Mouse (Mus musculus): ENCODE data around the gene Cygb. TPM values are rescaled to one million over a fixed set of nuclear protein-coding genes. Genes with fewer than 3 reads are reported as not detected.

Cygb gene
- polyA plus RNA-seq, 1 experiment from 2014 or later: 7.2 TPM

DNA sequence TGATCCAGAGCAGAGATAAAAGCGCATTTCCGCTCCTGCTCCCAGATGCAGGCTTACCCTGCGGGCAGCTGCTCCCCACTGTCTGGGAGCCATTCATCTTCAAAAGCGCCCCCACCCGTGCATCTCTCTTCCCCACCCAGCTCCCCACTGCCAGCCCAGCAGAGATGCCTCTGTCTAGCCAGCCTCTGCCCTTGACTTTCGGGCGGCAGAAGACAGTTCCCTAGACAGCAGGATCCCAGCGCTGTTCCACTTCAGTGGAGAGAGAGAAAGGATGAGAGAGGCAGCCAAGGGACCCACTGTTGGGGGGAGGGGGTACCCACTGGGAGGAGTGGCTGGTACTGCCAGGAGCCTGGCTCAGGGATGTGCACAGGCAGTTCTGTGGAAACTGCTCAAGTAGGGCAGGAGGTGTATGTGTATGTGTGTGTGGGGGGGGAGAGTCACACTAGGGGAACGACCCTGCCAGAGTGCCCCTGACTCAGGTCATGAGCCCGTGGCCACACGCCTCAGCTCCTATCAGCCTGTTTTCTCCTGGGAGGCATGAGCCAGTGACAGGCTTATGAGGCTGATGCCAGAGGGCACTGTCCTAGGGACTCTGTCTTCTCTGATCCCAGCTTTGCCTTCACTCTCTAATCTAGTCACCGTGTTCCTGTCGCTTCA is 7.3 kb upstream of the Cygb start:
- Histone ChIP-seq H3K4me3 (no peak overlapping the region), H3K9me3 (no peaks in the 10 kb centered on the region), H3K4me2 (replicated peaks) (no peak overlapping the region), H3K36me3 (no peaks in the 10 kb centered on the region), H3K4me1 (peaks cover 49% of the 10 kb centered on the region), H3K27me3 (peaks cover 24% of the 10 kb centered on the region), H3K9ac (0 out of 2 replicates have a peak overlapping the region, but pooled peaks have one; percentile 13), H3K27ac (no peak overlapping the region)
- no peak for ATAC-seq (ENCODE audit: low FRiP score, low read depth)
- WGBS: 29% methylated on average over 13 of the region's 13 CpGs

DNA sequence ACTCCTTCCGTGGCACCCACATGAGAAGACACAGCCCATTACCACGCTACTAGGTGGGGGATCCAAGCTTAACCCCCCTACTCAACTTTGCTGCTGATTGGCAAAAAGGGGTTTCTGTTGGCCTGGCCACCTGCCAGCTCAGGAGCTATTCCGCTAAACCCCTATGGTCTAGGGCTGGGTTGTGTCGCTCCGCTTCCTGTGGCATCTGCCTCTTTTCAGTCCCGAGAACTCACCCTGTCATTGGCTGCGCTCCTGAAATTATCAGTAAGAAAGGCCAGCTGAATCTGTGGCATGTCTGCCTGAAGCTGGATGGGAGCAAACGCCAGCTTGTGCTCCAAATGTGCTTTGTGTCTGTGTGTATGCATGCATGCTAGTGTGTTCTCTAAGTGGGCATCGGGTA is 6.1 kb upstream of the Cygb start:
- no peak overlapping the region for H3K27ac ChIP-seq
- peaks cover 27% of the 10 kb centered on the region for H3K27me3 ChIP-seq
- peaks cover 43% of the 10 kb centered on the region for H3K4me1 ChIP-seq
- no peak overlapping the region for H3K9ac ChIP-seq
- H3K36me3 ChIP-seq: no peaks in the 10 kb centered on the region
- no peak overlapping the region for H3K4me2 ChIP-seq (replicated peaks)
- no peak overlapping the region for H3K4me3 ChIP-seq
- no peak for ATAC-seq (ENCODE audit: low FRiP score, low read depth)
- 74% methylated on average over 9 of the region's 9 CpGs for WGBS
- no peaks in the 10 kb centered on the region for H3K9me3 ChIP-seq

DNA sequence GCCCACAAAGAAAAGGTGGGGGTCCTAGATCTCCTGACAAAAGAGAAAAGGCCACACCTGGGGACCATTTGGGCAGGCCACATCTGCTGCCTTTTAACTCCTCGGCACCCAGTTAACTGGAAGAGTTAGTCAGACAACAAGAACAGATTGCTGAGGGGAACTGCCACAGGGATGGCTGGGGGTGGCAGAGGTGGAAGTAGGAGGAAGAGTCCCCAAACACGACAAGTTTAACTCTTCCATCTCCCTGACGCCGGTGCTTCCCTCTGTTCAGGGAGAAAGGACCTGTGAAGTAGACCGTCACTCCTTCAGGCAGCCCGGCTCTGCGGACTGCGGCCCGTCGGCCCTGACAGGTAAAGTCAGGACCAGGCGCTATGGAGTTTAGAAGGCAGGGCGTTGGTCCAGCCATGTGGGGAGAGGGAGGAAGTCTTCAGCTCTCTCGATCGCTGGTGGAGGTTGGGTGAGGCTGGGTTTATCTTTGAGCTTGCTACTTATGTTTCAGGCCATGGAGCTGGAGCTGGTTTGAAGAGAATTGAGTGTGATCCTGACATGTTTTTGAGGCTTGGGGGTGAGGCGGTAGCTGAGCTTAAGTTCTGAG is 5.0 kb upstream of the Cygb start:
- peaks cover 37% of the 10 kb centered on the region for H3K27me3 ChIP-seq
- no peak overlapping the region for H3K4me2 ChIP-seq (replicated peaks)
- H3K4me1 ChIP-seq: peaks cover 47% of the 10 kb centered on the region
- peak overlapping the region; percentile 25; the same call in 1 of the 2 replicates for H3K9ac ChIP-seq
- no peak for ATAC-seq (ENCODE audit: low FRiP score, low read depth)
- H3K4me3 ChIP-seq: no peak overlapping the region
- no peaks in the 10 kb centered on the region for H3K9me3 ChIP-seq
- no peaks in the 10 kb centered on the region for H3K36me3 ChIP-seq
- 73% methylated on average over 15 of the region's 15 CpGs for WGBS
- no peak overlapping the region for H3K27ac ChIP-seq

DNA sequence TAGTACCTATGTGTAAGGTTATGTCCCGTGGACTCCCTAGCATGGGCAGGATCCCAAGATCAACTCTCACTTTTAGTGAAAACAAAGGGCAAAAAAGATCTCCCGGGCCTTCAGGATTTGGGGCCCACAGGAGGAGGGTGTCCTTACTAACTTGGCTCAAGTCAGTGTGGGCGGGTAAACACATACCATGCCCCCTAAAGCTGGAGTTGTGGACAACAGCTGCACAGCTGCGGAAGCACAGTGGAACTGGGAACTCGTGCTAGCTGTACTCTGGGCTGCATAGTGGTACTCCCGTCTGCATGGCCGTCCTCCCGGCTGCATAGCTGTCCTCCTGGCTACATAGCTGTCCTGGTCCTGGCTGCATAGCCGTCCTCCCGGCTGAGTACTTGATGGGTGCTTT is 4.1 kb upstream of the Cygb start:
- peak overlapping the region; percentile 75 for H3K27ac ChIP-seq
- peaks cover 42% of the 10 kb centered on the region for H3K27me3 ChIP-seq
- H3K4me1 ChIP-seq: peaks cover 50% of the 10 kb centered on the region
- H3K9ac ChIP-seq: 0 out of 2 replicates have a peak overlapping the region, but pooled peaks have one; percentile 2
- H3K9me3 ChIP-seq: no peaks in the 10 kb centered on the region
- H3K36me3 ChIP-seq: no peaks in the 10 kb centered on the region
- ATAC-seq (ENCODE audit: low FRiP score, low read depth): peak; percentile 42; the same call in 1 of the 2 replicates
- H3K4me2 ChIP-seq (replicated peaks): peak overlapping the region; percentile 63
- H3K4me3 ChIP-seq: 0 out of 2 replicates have a peak overlapping the region, but pooled peaks have one; percentile 1
- WGBS: 62% methylated on average over 10 of the region's 10 CpGs

DNA sequence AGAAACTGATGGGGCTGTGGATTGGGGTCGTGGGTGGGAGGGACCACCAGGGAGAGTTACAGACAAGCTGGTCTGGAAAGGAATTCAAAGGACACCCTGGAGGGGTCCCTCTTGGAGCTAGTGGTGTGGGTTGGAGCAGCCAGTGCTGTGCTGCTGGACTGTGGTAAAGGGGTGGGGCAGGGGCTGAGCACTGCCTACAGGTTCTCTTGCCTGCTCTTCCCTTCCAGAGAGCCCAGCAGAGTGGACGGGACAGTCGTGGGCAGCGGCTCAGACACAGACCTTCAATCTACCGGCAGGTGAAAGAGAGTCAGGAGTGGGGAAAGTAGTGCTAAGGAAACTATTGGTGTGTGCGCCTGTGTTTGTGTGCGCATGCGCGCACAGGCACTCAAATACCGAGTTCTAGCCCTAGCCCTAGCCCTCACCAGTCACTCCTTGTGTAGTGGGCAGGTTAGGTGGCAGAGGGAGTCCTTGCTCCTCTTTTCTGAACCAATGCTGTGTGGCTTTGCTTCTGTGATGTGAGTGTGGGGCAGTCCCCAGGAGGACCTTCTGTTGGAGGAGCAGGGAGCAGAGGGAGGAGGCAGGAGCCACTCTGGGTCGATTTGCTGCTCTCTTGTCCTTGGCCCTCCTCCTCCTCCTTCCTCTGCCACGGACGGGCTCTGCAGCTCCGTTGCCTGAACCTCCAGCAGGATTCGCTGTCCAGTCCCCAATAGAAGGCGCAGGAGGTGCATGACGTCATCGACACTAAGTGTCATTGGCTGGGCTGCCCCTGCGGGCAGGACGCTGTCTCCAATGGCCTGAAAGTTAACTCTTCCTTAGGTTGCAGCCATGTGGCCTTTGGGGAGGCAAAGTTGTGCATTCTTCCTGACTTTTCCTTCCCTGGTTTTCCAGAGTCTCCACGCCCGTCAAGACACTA is 3.5 kb upstream of the Cygb start:
- H3K4me2 ChIP-seq (replicated peaks): peak overlapping the region; percentile 63
- peaks cover 53% of the 10 kb centered on the region for H3K4me1 ChIP-seq
- H3K9me3 ChIP-seq: no peaks in the 10 kb centered on the region
- H3K27me3 ChIP-seq: peaks cover 42% of the 10 kb centered on the region
- ATAC-seq (ENCODE audit: low FRiP score, low read depth): peak; percentile 82
- H3K36me3 ChIP-seq: no peaks in the 10 kb centered on the region
- peak overlapping the region; percentile 40 for H3K4me3 ChIP-seq
- peak overlapping the region; percentile 78 for H3K27ac ChIP-seq
- peak overlapping the region; percentile 61; the same call in 1 of the 2 replicates for H3K9ac ChIP-seq
- 14% methylated on average over 22 of the region's 22 CpGs for WGBS

DNA sequence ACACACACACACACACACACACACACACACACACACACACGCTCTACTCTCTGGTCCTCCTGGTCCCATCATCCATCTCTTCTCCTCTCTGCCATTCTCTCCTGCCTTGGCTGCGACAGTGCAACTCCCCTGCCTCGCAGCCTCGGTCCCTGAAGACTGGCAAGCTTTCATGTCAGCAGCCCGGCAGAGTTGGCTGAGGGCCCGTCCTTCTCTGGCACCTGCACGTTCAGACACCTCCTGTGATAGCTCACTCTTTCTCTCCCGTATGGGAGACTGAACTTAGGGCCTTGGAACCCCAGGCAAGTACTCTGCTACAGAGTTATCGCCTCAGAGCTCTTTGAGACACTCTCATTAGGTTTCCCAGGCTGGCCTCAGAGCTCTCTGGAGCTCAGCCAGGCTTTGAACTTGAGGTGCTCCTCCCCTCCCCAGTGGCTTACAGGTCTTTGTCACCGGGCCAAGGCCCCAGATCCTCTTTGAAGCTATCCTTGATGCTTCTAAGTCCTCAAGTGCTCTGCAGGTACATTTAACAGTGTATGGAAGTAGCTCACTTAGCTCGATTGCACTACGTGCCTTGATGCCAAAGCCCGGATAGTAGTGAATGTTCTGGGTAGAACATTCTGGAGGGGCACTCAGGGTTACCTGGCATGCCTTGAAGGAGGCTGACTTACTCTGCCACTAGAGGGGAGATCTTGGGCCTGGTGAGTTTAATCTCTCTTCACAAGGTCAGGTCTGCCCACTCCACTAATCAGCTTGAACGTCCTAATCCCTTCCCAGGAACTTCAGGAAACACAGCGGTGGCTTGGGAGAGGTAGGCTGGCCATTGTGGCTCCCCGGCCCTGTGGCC is 2.5 kb upstream of the Cygb start:
- ATAC-seq (ENCODE audit: low FRiP score, low read depth): no peak
- H3K4me1 ChIP-seq: peaks cover 50% of the 10 kb centered on the region
- no peaks in the 10 kb centered on the region for H3K36me3 ChIP-seq
- H3K27ac ChIP-seq: 0 out of 2 replicates have a peak overlapping the region, but pooled peaks have one; percentile 78
- H3K4me3 ChIP-seq: no peak overlapping the region
- H3K9me3 ChIP-seq: no peaks in the 10 kb centered on the region
- H3K27me3 ChIP-seq: peaks cover 42% of the 10 kb centered on the region
- no peak overlapping the region for H3K9ac ChIP-seq
- 72% methylated on average over 16 of the region's 16 CpGs for WGBS
- H3K4me2 ChIP-seq (replicated peaks): peak overlapping the region; percentile 63; the same call in 1 of the 2 replicates

DNA sequence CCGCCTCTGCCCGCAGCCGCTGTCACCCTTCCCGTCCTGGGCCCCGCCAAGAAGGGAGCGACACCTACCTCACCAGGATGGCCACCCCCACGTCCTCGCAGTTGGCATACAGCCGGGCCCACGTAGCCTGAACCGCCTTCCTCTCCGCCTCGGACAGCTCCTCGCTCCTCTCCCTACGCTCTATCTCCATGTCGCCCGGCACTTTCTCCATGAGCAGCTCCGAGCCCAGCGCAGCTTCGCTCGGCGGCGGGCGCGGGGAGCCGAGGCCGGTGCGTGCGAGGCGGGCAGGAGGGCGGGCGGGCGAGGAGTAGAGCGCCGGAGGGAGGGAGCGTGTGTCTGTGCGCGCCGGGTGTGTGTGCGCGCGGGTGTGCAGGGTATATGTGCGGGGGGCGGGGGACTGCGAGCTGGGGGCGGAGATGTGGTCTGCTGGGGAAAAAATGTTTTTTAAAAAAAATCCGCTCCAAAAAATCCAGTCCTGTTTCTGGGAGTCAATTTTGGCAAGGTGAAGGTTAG is 348 bp downstream of the Cygb start:
- under 1% methylated on average over 47 of the region's 47 CpGs for WGBS
- Histone ChIP-seq H3K27ac (no peak overlapping the region), H3K9me3 (no peaks in the 10 kb centered on the region), H3K4me3 (peak overlapping the region; percentile 56), H3K4me1 (peaks cover 48% of the 10 kb centered on the region), H3K36me3 (no peaks in the 10 kb centered on the region), H3K27me3 (peaks cover 41% of the 10 kb centered on the region), H3K9ac (peak overlapping the region; percentile 70), H3K4me2 (replicated peaks) (peak overlapping the region; percentile 96)
- 0 out of 2 replicates have a peak, but pooled peaks have one; percentile 37 for ATAC-seq (ENCODE audit: low FRiP score, low read depth)

DNA sequence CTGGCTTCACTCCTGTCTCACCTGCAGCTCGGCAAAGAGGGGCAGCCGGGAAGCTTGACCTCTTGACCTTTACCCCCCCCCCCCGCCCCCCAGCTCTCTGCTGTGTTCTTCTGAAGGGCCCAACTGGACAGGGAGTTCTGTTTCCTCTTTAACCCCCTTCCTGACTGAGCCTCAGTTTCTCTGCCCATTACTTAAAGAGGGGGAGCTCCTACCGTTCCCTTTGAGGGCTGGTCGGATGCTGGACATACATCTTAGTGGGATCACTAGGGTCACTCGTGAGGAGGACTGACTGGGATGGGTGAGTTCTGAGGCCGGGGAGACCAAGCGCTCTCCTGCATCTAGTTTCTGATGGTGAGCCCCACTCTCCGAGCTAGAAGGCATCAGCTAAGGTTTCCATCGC is 879 bp downstream of the Cygb start, which contains the start of gene Prcd:
Gene Prcd, plus strand, starts transcription at position 301 of the 400 bp plus-strand sequence.
- 7% methylated on average over 10 of the region's 10 CpGs for WGBS
- ATAC-seq (ENCODE audit: low FRiP score, low read depth): no peak
- Histone ChIP-seq H3K27me3 (peaks cover 41% of the 10 kb centered on the region), H3K4me1 (peaks cover 51% of the 10 kb centered on the region), H3K4me2 (replicated peaks) (peak within 1 kb of the TSS; percentile 96), H3K9ac (peak within 1 kb of the TSS; percentile 70), H3K36me3 (no peaks in the 10 kb centered on the region), H3K9me3 (no peaks in the 10 kb centered on the region), H3K4me3 (peak within 1 kb of the TSS; percentile 56), H3K27ac (no peak within 1 kb of the TSS)

DNA sequence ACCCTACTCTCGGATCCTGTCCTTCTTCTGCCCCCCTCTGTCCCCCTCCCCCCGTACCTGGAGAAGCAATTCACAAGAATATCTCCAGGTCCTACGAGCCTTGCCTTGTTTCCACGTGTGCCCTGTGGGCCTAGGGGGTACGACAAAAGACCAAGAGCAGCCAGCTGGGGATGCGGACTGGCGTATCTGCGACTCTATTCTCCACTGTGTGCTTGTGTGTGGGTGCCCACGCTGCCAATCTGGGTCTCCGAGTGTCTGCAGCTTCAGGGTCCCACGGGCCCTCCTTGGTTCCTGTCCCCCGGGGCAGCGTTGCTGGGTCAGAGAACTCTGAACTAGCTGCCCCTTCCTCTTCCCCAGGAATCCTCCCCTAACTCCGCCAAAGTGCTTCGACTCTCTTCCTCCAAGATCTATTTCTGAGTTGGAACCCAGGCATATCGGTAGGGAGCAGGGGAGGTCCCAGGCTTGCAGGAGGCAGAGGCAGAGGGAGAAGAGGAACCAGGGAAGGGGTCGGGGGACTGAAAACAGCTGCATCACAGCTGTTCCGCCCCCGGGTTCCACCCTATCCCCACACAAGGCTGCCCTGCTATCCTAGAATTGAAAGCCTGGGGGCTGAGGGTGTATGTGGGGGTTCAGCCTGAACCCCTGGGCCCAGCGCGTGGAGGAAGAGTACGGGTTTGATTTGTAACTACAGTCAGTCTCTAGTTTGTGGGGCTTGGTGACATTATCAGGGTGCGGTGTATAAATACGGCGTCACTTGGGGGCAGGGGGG is 1.6 kb downstream of the Cygb start:
- Histone ChIP-seq H3K4me3 (peak overlapping the region; percentile 56), H3K36me3 (no peaks in the 10 kb centered on the region), H3K9me3 (no peaks in the 10 kb centered on the region), H3K9ac (0 out of 2 replicates have a peak overlapping the region, but pooled peaks have one; percentile 46), H3K4me1 (peaks cover 51% of the 10 kb centered on the region), H3K4me2 (replicated peaks) (peak overlapping the region; percentile 96), H3K27ac (no peak overlapping the region), H3K27me3 (peaks cover 41% of the 10 kb centered on the region)
- 64% methylated on average over 25 of the region's 25 CpGs for WGBS
- ATAC-seq (ENCODE audit: low FRiP score, low read depth): no peak

DNA sequence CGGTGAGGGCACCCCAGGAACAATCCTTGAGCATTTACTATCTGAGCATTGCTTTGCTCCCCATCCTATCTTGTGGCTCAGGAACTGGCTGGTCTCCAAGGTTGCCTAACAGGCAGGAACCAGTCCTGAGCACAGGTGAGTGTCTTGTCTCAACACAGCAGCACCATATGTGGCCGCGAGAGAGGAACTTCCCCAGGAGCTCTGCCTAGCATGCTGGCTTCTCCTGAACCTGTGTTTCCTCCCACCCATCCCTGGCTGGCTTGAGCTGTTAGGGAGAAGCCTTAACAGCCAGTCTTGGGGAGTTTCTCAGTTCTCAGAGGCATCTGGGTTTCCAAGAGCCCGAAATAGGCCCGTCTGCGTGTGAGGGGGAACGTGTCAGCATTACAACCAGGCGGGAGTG is 2.8 kb downstream of the Cygb start:
- Histone ChIP-seq H3K4me3 (no peak overlapping the region), H3K4me2 (replicated peaks) (no peak overlapping the region), H3K9ac (no peak overlapping the region), H3K27ac (no peak overlapping the region), H3K4me1 (peaks cover 51% of the 10 kb centered on the region), H3K36me3 (no peaks in the 10 kb centered on the region), H3K9me3 (no peaks in the 10 kb centered on the region), H3K27me3 (peaks cover 41% of the 10 kb centered on the region)
- 59% methylated on average over 8 of the region's 8 CpGs for WGBS
- no peak for ATAC-seq (ENCODE audit: low FRiP score, low read depth)

Data from limb, embryonic 13.5 days (tissue).